Mouse (Mus musculus): ENCODE results near the gene Dus3l. TPM values are rescaled to one million over a fixed set of nuclear protein-coding genes. Genes with fewer than 3 reads are reported as not detected.
A peak's percentile ranks its signal among the peaks of the same experiment; 100 is the strongest.

Gene Dus3l
- total and polyA plus RNA-seq, 3 experiments = 38.9 to 70.5 TPM; not detected in 1

DNA sequence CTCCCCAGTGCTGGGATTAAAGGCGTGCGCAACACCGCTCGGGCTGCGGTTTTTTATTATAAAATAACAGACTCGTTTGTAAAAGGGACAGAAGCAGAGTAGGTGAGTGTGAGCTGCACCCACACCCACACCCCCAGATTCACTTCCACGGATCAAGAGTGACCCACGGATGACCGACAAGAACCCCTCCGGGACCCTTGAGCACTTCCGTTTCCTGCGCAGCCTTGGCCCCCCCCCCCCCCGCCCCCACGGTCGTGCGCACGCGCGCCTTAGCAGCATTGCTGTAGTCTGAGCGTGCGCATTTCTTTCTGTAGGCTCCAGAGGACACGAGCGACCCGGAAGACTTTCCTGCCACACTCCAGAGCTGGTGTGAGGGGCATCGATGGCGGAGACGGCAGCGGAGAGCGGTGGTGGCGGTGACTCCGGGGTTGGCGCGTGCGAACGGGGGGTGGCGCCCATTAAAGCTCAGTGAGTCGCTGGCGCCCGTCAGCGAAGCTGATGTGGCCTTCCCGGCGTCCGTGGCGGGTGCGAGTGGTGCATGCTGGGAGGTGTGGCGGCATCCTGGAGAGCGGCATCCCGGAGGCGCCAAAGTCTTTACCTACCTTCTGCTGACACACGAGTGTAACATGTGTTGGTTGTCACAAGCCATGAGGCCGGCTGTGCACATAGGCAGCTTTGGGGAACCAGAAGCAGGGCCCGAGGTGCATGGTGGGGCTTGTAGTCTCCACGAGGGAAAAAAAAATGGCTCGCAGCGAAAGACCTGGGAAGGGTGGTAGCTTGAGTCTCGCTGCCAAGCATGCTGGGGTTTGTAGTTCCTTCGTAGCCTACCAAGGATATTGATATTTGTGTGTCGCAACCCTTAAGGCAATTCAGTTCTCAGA lies at the start of gene Dus3l (continued):
- TF ChIP-seq SIN3A (IDR thresholded peaks at IDR 0.05; ENCODE audit: low read length) (peak; percentile 70; the same call in 1 of the 2 replicates), GATA1 (IDR thresholded peaks at IDR 0.05; ENCODE audit: low read depth, low read length) (no peak), ZNF384 (IDR thresholded peaks at IDR 0.05; ENCODE audit: low read depth, low read length) (peak; percentile 91)

DNA sequence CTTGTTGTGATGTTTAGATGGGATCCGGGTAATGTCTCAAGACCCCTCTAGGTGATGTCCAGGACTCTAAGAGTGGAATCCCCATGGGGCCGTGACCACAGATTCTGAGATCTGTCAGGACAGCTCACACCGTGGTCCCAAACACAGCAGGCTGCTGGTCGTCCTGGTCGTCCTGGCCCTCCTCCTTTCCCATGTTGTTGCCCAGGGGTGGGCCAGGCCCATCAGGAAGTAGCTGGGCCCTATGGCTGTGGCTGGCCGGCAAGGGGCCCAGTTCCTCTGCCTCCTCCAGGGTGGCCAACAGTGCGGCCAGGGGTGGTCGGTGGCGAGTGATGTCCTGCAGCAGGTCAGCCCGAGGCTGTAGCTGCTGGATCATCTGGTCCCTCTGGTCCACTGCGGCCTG lies 49.2 kb upstream of the Dus3l start:
- H3K9me3 ChIP-seq (replicated peaks; ENCODE audit: insufficient read depth, low read length) = no peaks in the 10 kb centered on the region
- no peaks in the 10 kb centered on the region for H3K27me3 ChIP-seq (ENCODE audit: control insufficient read depth in 1 of 2, insufficient read depth in 2 of 2, low read length in 2 of 2)
- TF ChIP-seq CTCF (IDR thresholded peaks at IDR 0.05 in 2 of 3, conservative IDR thresholded peaks at IDR 0.05 in 1 of 3; ENCODE audit: control insufficient read depth in 1 of 3, insufficient read depth in 1 of 3, low read depth in 2 of 3, low read length in 3 of 3, poor library complexity in 1 of 3, severe bottlenecking in 1 of 3) (no peak), ETS1 (IDR thresholded peaks at IDR 0.05; ENCODE audit: low read depth, low read length) (no peak), KAT2A (conservative IDR thresholded peaks at IDR 0.05; ENCODE audit: low read depth, low read length) (no peak)
- peaks cover 0 to 3% of the 10 kb centered on the region in 2 experiments; a peak in 2 of 4 replicates for H3K36me3 ChIP-seq (ENCODE audit: control insufficient read depth in 1 of 2, insufficient read depth in 2 of 2, low read length in 2 of 2)
- DNase-seq (ENCODE audit: low read depth, low spot score) = no peak
- peaks cover 18% of the 10 kb centered on the region for H3K79me2 ChIP-seq (ENCODE audit: control insufficient read depth, insufficient read depth, low read length, poor library complexity)
- H3K4me3 ChIP-seq (ENCODE audit: control insufficient read depth in 1 of 2, insufficient read depth in 1 of 2, low read depth in 2 of 2, low read length in 2 of 2) = no peak overlapping the region
- H3K4me1 ChIP-seq (ENCODE audit: control insufficient read depth in 1 of 2, insufficient read depth in 2 of 2, low read length in 2 of 2) = peaks cover 0 to 12% of the 10 kb centered on the region in 2 experiments; a peak in 1 of 4 replicates
- H3K9ac ChIP-seq (ENCODE audit: control insufficient read depth, low read depth, low read length, poor library complexity, severe bottlenecking) = no peak overlapping the region
- H3K27ac ChIP-seq (ENCODE audit: control insufficient read depth, low read depth, low read length) = no peak overlapping the region

DNA sequence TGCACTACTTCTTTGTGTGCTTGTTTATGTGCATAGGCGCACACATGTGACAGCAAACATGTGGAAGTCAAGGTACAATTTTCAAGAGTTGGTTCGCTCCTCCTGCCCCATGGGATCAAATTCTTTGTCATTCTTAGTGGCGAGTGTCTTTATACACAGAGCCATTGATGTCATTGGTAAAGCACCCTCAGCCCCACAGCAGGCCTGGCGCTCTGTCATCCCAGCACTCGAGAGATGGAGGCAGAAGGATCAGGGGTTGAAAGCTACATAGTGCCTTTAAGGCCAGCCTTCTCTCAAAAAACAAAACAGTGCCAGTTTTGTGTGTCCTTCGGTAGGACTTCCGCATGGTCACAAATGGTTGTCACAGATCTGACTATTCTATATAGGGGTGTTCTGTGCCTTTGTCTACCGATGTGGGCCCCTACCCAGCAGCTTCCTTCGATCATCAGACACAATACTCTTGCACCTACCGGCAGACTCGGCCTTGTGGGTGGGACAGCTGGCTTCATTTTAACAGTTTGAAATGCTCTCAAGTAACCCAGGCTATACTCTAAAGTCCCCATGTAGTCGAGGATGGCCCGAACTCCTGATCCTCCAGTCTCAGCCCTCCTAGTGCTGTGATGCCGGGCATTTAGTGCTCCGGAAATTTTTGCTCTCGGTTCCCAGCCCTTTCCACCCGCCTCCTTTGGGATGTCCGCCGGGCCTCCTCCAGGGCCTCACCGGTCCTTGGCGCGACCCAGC lies 48.5 kb upstream of the Dus3l start:
- H3K9me3 ChIP-seq (replicated peaks; ENCODE audit: insufficient read depth, low read length) = no peaks in the 10 kb centered on the region
- TF ChIP-seq HCFC1 (IDR thresholded peaks at IDR 0.05; ENCODE audit: low read depth, low read length) = no peak
- TF ChIP-seq POLR2A (IDR thresholded peaks at IDR 0.05; ENCODE audit: control insufficient read depth in 1 of 2, insufficient read depth in 1 of 2, low read depth in 1 of 2, low read length in 2 of 2, poor library complexity in 1 of 2) = 0 out of 4 replicates have a peak, but pooled peaks of 1 of the 2 experiments have one; percentile 15
- peaks cover 18% of the 10 kb centered on the region for H3K79me2 ChIP-seq (ENCODE audit: control insufficient read depth, insufficient read depth, low read length, poor library complexity)
- peaks cover 0 to 3% of the 10 kb centered on the region in 2 experiments; a peak in 1 of 4 replicates for H3K36me3 ChIP-seq (ENCODE audit: control insufficient read depth in 1 of 2, insufficient read depth in 2 of 2, low read length in 2 of 2)
- DNase-seq (ENCODE audit: low read depth, low spot score) = no peak
- peak overlapping the region; percentile 50 to 87 for H3K4me3 ChIP-seq (ENCODE audit: control insufficient read depth in 1 of 2, insufficient read depth in 1 of 2, low read depth in 2 of 2, low read length in 2 of 2)
- H3K9ac ChIP-seq (ENCODE audit: control insufficient read depth, low read depth, low read length, poor library complexity, severe bottlenecking) = peak overlapping the region; percentile 50
- H3K27ac ChIP-seq (ENCODE audit: control insufficient read depth, low read depth, low read length) = no peak overlapping the region
- H3K27me3 ChIP-seq (ENCODE audit: control insufficient read depth in 1 of 2, insufficient read depth in 2 of 2, low read length in 2 of 2) = no peaks in the 10 kb centered on the region
- H3K4me1 ChIP-seq (ENCODE audit: control insufficient read depth in 1 of 2, insufficient read depth in 2 of 2, low read length in 2 of 2) = peaks cover 0 to 12% of the 10 kb centered on the region in 2 experiments; a peak in 1 of 4 replicates

All from MEL (cell line).